Mouse (Mus musculus): ENCODE results near the gene Sntn.

The Sntn gene

DNA sequence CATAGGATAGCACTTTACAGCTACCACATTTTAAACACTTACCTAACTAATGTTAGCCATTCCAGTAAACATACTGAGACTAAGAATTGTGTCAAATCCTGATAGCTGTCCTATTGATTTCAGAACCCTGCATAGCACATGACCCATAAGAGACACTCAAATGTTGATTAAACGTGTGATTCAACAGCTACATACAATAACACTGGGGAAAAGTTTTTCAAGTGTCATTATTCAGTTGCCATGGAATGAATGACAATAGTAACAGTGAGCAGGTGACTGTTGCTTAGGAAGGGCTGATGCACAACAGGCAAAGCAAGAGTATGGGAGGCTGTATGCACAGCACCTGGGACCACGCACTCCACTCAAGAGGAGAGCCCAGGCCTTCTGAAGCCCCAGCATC, at the start of gene Sntn:
TSS of gene Sntn (plus strand) at position 301 of the 400 bp plus-strand sequence.
- DNase-seq (ENCODE audit: inconsistent ontology term) = no peak

- DNase-seq (ENCODE audit: inconsistent ontology term) = no peak
These were observed 20.8 kb upstream of the Sntn start for GRCm38 (mm10) chr14:13649865-13650264.

DNA sequence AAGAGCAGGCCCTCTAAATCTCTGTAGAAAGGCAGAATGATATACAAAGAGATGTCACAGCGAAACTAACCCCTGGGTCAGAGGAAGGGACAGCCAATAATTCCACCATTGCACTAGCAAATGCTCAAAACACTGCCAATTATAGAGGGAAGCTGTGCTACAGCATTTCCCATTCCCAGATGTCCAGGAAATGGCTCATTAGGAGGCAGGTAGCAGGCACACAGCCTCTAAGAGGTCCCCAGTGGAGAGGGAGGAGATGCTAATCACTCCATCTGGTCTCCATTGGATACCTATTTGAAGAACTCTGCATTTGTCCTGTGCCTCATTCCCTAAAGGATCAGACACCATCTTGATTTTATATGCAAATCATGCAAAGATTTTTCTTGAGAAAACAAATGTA, 19.6 kb upstream of the Sntn start:
- no peak for DNase-seq (ENCODE audit: inconsistent ontology term)

DNA sequence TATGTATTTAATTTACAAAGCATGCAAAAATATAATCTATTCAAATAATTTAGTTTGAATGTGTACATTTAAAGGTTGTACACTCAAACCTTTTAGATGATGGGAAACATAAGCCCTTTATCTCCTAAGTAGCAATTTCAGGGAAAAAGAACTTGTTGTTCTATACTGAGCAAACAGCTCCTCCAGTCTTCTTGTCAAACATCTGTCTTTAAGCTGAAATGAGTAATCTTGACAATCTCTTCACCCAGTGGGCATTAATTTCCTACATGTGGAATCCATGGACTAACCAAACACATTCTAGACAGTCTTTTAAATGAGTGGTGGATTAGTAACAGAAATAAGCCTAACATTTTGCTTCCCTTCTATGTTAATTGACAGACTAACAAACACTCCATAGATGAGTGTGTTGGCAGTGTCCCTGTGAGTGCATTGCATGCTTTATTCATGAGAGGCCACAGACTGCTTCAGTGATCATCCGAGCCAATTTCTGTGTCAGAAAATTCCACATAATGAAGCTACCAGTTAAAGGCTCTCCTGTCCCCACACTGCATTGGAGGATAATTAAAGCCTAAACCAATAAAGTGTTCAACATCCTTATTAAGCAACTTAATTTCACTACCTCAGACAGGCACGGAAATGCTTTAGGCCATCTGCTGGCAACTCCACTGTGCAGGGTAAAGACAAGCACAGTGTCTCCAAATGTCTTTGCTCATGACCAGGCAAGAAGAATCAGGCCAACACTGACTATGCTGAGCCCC, 19.0 kb upstream of the Sntn start:
- DNase-seq (ENCODE audit: inconsistent ontology term) = peak; percentile 91

DNA sequence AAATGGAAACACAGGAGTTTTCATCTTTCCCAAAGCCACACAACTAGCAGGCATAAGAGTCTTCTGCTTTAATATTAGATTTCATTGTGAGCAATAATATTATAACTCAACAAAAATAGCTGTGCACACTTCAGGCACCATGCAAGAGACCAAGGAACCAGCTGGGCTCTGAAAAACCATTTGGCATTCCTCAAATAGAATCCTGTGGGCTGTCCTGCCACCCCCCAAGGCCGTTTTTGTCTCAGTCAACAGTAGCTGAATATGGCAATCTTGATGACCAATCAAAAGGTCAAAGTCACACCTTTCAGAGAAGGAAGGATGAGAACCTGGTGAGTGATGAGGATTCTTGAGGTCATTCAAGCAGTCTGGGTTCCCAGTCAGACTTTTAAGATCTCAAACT, 16.0 kb downstream of the Sntn start:
- no peak for DNase-seq (ENCODE audit: inconsistent ontology term)

DNA sequence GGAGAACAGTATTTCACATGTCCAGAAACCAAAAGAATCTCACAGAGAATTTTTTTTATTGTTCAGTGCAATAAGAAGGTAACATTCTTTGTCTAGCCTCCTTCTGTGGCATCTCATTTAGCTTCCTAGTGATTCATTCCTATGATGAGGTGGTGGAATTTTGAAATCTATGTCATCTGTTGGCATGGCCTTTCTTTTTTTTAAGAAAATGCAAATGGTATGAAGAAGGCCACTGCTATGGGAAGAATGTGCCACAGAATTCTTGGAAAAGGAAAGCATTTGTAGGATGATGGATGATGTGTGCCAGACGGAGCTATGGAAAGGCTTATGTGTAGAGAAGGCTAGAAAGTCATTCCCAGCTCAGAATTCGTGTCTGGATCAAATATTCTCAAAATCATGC, 19.8 kb downstream of the Sntn start:
- DNase-seq (ENCODE audit: inconsistent ontology term) = peak; percentile 92

- DNase-seq (ENCODE audit: inconsistent ontology term) = no peak
These were observed 61.6 kb downstream of the Sntn start for GRCm38 (mm10) chr14:13732263-13732662.

Measured in Muller cell, postnatal 12 days (primary cell).